Mouse (Mus musculus) limb, embryonic 11.5 days (tissue): ENCODE measurements around the gene Ndufb5. TPM values are rescaled to one million over a fixed set of nuclear protein-coding genes. Genes with fewer than 3 reads are reported as not detected.

ENCODE experiments used
- ATAC-seq: fragments of 200-750 bp; cut with Nextera tagmentation; 2 replicates; pipeline ENCODE4 v1.8.0; 2017; ENCODE audit warnings: low read depth; ENCODE audit not compliant: insufficient number of reproducible peaks, low FRiP score, low TSS enrichment
- DNase-seq: peaks from one replicate; pipeline ENCODE4 v3.0.0-alpha.2; 2015; ENCODE audit warnings: low spot score
- H3K27ac ChIP-seq: fragments of 300-500 bp; sonication (generic); replicated peaks from 2 replicates; pipeline ENCODE4 v1.5.1; 2014; ENCODE audit warnings: low read depth, mild to moderate bottlenecking, low read length
- H3K27me3 ChIP-seq: fragments of 300-500 bp; sonication (generic); 2 replicates; pipeline ENCODE4 v1.6.1; 2014; ENCODE audit warnings: mild to moderate bottlenecking, low read length, mixed read lengths; ENCODE audit not compliant: control insufficient read depth, insufficient read depth
- H3K36me3 ChIP-seq: fragments of 300-500 bp; sonication (generic); 2 replicates; pipeline ENCODE4 v1.6.1; 2014; ENCODE audit warnings: mild to moderate bottlenecking, low read length, moderate library complexity, mixed read lengths; ENCODE audit not compliant: control insufficient read depth, insufficient read depth
- H3K4me1 ChIP-seq: fragments of 300-500 bp; sonication (generic); 2 replicates; pipeline ENCODE4 v1.6.1; 2014; ENCODE audit warnings: low read length, mixed read lengths; ENCODE audit not compliant: control insufficient read depth, insufficient read depth
- H3K4me2 ChIP-seq: fragments of 300-500 bp; sonication (generic); 2 replicates; pipeline ENCODE4 v1.6.1; 2014; ENCODE audit warnings: low read depth, mild to moderate bottlenecking, moderate library complexity; ENCODE audit not compliant: severe bottlenecking
- H3K4me3 ChIP-seq: fragments of 300-500 bp; sonication (generic); 2 replicates; pipeline ENCODE4 v1.5.1; 2014; ENCODE audit warnings: low read depth, low read length
- H3K9ac ChIP-seq: fragments of 300-500 bp; sonication (generic); 2 replicates; pipeline ENCODE4 v1.6.1; 2014; ENCODE audit warnings: mild to moderate bottlenecking, low read length
- H3K9me3 ChIP-seq: fragments of 300-500 bp; sonication (generic); 2 replicates; pipeline ENCODE4 v1.6.1; 2016; ENCODE audit warnings: low read length; ENCODE audit not compliant: control insufficient read depth
- WGBS: fragments of 180-500 bp; shearing (Covaris S2); extraction: QIAGEN DNeasy Blood & Tissue Kit; methylation state at CpG from one replicate; pipeline ENCODE4 v1.1.7; 2014; 5-methylcytosine and 5-hydroxymethylcytosine counted together
- polyA plus RNA-seq: library from polyadenylated mRNA; unstranded; fragments of >200 nt; fragmentation: Nextera tagmentation; extraction: Ambion mirVana; gene quantifications from 2 replicates; pipeline ENCODE4 v1.2.1, GENCODE M21; 2014

The Ndufb5 gene
- 297 and 325 TPM in 2 replicates for polyA plus RNA-seq

DNA sequence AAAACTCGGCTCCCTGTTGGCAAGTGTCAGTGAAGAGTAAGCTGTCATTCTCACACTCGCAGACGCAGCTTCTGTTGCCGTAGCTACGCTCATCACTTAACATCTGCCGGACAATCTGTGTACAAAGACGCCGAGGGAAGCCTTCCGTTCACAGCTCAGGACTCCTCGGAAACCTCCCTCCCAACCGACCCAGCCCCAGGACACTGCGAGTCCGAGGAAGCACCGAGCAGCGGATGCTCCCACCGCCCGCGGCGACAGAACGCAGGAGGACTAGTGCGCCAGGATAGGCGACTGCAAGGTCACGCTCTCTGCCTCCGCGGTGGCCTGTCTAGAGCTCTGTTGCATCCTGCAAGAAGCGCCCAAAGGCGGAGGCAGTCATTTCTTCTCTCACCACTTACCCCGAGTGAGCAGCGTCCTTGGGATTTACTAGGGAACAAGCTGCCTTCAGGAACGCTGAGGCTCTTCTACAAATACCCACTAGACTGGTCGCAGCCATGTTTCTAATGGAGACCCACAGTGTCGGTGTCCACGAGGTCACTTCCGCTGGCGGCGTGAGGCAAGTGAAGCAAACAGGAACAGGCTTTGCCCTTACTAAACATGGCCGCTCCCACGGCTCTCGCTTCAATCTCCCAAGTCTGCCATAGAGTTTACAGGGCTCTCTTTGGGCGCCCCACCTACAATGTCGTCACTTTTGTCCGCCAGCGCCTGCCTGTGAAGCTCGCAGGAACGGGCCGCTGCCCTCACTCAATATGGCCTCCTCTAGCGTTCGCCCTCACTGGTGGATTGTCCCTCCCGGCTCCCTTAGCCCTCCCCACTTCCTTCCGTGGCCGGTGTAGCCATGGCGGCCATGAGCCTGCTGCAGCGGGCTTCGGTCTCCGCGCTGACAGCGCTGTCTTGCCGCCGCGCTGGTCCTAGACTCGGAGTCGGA, at the start of gene Ndufb5:
Gene Ndufb5, plus strand, starts transcription at position 747 of the 928 bp plus-strand sequence.
- WGBS = under 1% methylated on average over 62 of the region's 62 CpGs
- H3K9ac ChIP-seq = peak within 1 kb of the TSS; percentile 86
- H3K4me3 ChIP-seq = peak within 1 kb of the TSS; percentile 91
- H3K27me3 ChIP-seq = no peaks in the 10 kb centered on the region
- H3K36me3 ChIP-seq = no peaks in the 10 kb centered on the region; the same call in 1 of the 2 replicates
- no peak within 1 kb of the TSS; the same call in 1 of the 2 replicates for H3K27ac ChIP-seq
- peak within 1 kb of the TSS; percentile 70 for H3K4me2 ChIP-seq
- no peaks in the 10 kb centered on the region for H3K9me3 ChIP-seq
- DNase-seq (peak; percentile 97), ATAC-seq (peak; percentile 98)
- peaks cover 4% of the 10 kb centered on the region for H3K4me1 ChIP-seq

DNA sequence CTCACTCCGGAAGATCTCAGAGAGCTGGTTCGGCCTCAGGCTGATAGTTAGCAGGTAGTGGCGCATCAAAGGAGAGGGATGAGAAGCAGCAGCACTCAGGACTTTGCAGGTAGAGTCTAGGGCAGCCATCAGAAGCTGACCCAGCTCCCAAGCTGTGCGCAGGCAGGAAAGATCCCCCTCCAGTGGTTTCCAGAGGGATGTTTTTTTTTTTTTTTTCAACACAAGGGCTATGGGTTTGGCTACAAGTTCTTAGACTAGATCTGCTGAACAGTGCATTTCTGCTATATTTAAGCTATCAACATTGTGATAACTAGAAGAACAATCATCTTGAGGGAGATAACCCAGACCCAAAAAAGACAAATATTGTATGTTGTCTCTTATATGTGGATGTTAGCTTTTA, 49.6 kb upstream of the Ndufb5 start:
- Histone ChIP-seq H3K4me3 (no peak overlapping the region), H3K27ac (no peak overlapping the region), H3K4me2 (no peak overlapping the region), H3K27me3 (no peaks in the 10 kb centered on the region), H3K36me3 (no peaks in the 10 kb centered on the region), H3K9me3 (no peaks in the 10 kb centered on the region), H3K9ac (no peak overlapping the region), H3K4me1 (no peaks in the 10 kb centered on the region)
- WGBS = 27% methylated on average over 4 of the region's 4 CpGs
- ATAC-seq (no peak), DNase-seq (no peak)

DNA sequence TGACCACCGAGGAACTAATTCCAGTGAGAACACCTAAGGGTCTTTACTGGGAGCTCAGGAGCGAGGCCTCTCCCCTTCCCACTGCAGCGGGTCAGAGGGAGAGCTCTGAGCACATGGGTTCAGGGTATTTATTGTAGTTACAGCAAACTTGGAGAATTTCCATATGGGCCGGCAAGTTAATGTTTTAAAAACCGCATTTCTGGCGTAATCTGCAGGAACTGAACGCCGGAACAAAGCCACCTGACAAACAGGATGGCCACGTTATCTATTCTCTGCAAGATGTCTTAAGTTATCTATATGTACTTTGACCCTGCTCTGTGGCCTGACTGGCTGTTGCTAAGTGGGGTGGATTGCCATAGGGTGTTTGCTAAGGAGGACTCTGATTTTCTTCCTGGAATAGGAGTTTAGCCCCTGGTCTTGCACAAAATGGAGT, 47.2 kb upstream of the Ndufb5 start:
- ATAC-seq = no peak

GRCm38 (mm10) chr3:32690008-32690407, 46.8 kb upstream of the Ndufb5 start:
- WGBS = 90% methylated on average over 3 of the region's 3 CpGs
- Histone ChIP-seq H3K9me3 (no peaks in the 10 kb centered on the region), H3K27ac (no peak overlapping the region), H3K4me2 (no peak overlapping the region), H3K36me3 (no peaks in the 10 kb centered on the region), H3K4me3 (no peak overlapping the region), H3K4me1 (no peaks in the 10 kb centered on the region), H3K27me3 (no peaks in the 10 kb centered on the region), H3K9ac (no peak overlapping the region)
- ATAC-seq (no peak), DNase-seq (no peak)

More for the DNA sequence above, 47.2 kb upstream of the Ndufb5 start:
- no peak overlapping the region for H3K4me2 ChIP-seq
- no peaks in the 10 kb centered on the region for H3K36me3 ChIP-seq
- no peaks in the 10 kb centered on the region for H3K9me3 ChIP-seq
- H3K4me3 ChIP-seq = no peak overlapping the region
- no peak overlapping the region for H3K27ac ChIP-seq
- no peak for DNase-seq
- H3K4me1 ChIP-seq = no peaks in the 10 kb centered on the region
- no peaks in the 10 kb centered on the region for H3K27me3 ChIP-seq
- H3K9ac ChIP-seq = no peak overlapping the region
- WGBS = 89% methylated on average over 9 of the region's 9 CpGs

GRCm38 (mm10) chr3:32690901-32691300, 45.9 kb upstream of the Ndufb5 start:
- H3K4me3 ChIP-seq = no peak overlapping the region
- H3K9ac ChIP-seq = no peak overlapping the region
- H3K27ac ChIP-seq = no peak overlapping the region
- DNase-seq = no peak
- H3K36me3 ChIP-seq = no peaks in the 10 kb centered on the region
- H3K27me3 ChIP-seq = no peaks in the 10 kb centered on the region
- no peak overlapping the region for H3K4me2 ChIP-seq
- no peaks in the 10 kb centered on the region for H3K4me1 ChIP-seq
- no peak for ATAC-seq
- 59% methylated on average over 1 of the region's 1 CpGs for whole genome bisulfite sequencing
- H3K9me3 ChIP-seq = no peaks in the 10 kb centered on the region

DNA sequence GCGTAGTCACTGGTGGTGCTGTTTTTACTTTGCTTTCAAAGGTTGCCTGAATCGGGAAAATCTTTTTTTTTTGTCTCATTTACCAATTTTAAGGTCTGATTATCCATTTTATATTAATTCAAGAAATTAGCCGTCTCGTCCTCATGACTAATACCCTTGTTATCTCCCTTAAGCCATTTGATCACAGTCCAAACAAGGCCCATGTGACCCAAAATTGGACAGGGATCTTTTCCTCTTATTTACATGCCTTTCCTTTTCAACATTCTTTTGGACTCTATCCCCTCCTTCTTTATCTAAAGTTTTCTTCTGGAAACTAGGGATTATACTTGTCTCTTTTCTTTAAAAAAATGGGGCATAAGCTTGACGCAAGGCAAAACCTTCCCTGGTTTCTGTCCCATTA, 44.9 kb upstream of the Ndufb5 start:
- H3K4me2 ChIP-seq = no peak overlapping the region
- WGBS = 78% methylated on average over 5 of the region's 5 CpGs
- no peaks in the 10 kb centered on the region for H3K4me1 ChIP-seq
- H3K27me3 ChIP-seq = no peaks in the 10 kb centered on the region
- H3K27ac ChIP-seq = no peak overlapping the region
- ATAC-seq = no peak
- DNase-seq = no peak
- no peaks in the 10 kb centered on the region for H3K36me3 ChIP-seq
- no peak overlapping the region for H3K9ac ChIP-seq
- no peaks in the 10 kb centered on the region for H3K9me3 ChIP-seq
- H3K4me3 ChIP-seq = no peak overlapping the region

GRCm38 (mm10) chr3:32694211-32694610, 42.6 kb upstream of the Ndufb5 start:
- no peaks in the 10 kb centered on the region for H3K4me1 ChIP-seq
- no peak overlapping the region for H3K4me2 ChIP-seq
- no peak for ATAC-seq
- no peaks in the 10 kb centered on the region for H3K9me3 ChIP-seq
- no peaks in the 10 kb centered on the region for H3K27me3 ChIP-seq
- DNase-seq = no peak
- no peaks in the 10 kb centered on the region for H3K36me3 ChIP-seq
- no peak overlapping the region for H3K27ac ChIP-seq
- 79% methylated on average over 5 of the region's 5 CpGs for WGBS
- H3K9ac ChIP-seq = no peak overlapping the region
- H3K4me3 ChIP-seq = no peak overlapping the region

- 74% methylated on average over 12 of the region's 12 CpGs for WGBS
- H3K27me3 ChIP-seq = no peaks in the 10 kb centered on the region
- no peaks in the 10 kb centered on the region for H3K4me1 ChIP-seq
- no peak overlapping the region for H3K4me2 ChIP-seq
- H3K9me3 ChIP-seq = no peaks in the 10 kb centered on the region
- DNase-seq = no peak
- no peaks in the 10 kb centered on the region for H3K36me3 ChIP-seq
- H3K27ac ChIP-seq = no peak overlapping the region
- H3K4me3 ChIP-seq = no peak overlapping the region
- ATAC-seq = no peak
- H3K9ac ChIP-seq = no peak overlapping the region
Observed at GRCm38 (mm10) chr3:32694737-32695582, 41.8 kb upstream of the Ndufb5 start.
